Mouse (Mus musculus) heart, postnatal 10 days (tissue): Measurements from ENCODE around the gene Cdk15. TPM values are rescaled to one million over a fixed set of nuclear protein-coding genes. Genes with fewer than 3 reads are reported as not detected.

Experiments used
- DNase-seq, 2 experiments: peaks; one replicate each; pipeline ENCODE4 v3.0.0; 2021
- intact Hi-C: fragments of 180-260 bp; cut with DNase I; formaldehyde crosslinking; loops from one replicate; pipeline ENCODE4 v1.15.1; 2025
- total RNA-seq, 2 experiments: library from RNA; stranded (reverse); gene quantifications; 2 replicates each; pipeline ENCODE4 v1.2.3; 2021

Cdk15 gene
- total RNA-seq, 2 experiments from 2014 or later: 0.22 TPM; not detected in 1

DNA sequence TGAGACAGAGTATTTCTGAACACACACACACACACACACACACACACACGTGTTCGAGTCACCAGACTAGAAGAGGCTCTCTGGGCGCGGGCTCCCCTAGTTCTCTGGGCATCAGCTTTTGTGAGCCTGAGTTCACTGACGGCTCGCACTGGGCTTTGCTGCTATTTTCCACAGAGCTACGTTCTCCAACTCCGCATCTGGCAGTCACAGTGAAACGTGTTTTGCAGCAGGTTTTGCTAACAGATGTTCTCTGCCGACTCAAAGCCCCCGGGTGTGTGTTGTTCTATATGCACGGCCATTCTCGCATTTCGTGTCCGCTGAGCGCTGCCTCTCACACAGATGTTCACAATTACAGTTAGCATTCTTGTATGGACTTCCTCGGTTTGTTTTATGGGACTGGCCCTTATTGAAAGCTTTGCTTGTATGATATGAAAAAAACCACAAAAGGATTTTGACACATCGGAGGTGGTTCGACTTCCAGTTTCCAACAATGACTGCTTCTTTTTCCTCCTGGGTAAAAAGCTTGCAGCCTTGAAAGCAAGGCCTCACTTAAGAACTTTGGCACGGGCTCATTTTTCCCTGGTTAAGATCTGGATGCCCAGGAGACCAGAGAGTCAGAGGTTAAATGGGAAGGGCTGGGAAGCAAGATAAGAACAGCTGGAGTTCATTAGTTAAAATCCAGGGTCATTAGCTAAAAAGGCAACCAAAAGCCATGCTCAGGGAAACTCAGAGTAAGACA is 13.4 kb downstream of the Cdk15 start:
- DNase-seq: peak; percentile 34 to 37
- intact Hi-C loops: no loop called here

DNA sequence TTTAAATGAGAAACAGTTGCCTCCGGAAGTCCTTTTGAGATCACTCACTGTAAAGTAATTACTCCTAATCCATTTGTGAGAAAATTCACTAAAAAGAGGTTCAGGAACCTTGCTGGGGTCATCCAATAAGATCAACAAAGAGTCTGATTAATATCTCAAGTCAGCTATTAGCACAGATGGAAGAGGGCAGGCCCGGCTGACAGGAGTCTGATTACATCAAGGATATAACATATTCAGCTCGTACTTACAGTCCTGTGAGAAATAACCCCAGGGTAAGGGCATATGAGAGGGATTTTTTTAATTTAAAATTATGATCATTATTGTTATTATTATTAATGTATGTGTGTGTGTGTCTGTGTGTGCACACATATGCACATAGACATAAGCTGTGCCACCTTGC is 15.5 kb downstream of the Cdk15 start:
- no peak for DNase-seq

DNA sequence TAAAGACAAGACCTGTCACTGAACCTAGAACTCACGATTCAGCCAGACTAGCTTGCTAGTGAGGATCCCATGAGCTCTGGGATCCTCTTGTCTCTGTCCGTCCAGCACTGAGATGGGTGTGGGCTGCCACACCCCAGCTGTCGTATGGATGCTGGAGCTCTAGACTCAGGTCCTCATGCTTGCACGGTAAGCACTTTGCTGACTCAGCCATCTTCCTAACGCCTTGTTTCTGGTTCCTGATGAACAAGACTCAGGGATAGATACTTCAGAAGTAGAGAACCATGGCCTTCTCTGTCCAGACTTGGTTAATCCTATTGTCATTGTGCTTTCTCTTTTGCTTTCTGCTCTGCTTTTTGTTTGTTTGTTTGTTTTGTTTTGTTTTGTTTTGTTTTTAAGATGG is 29.2 kb downstream of the Cdk15 start:
- no peak for DNase-seq
- intact Hi-C loops: no loop called here

More for the DNA sequence above, 15.5 kb downstream of the Cdk15 start:
- intact Hi-C loops: no loop called here

DNA sequence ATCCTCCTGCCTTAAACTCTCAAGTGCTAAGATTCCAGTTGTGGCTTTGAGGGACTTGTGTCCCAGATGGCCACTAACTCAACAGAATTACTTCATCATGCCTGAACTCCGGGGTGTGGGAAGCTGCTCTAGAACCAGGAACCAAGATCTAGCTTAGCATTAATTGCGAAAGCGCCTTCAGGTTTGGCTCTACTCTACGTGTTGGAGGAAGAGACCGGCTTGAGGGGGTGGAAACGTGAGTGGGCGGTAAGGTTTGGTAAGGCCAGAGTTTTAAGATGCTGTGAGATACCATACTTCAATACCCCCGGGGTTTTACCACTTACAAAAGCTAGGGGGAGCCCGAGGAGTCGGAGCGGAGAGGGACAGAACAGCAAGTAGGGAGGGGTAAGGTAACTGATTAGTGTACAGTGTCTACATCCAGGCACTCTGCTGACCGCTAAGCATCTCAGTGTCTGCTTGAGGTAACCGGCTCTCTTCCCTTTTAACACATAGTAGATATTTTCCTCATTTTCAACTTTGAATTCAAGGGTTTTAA is 29.7 kb downstream of the Cdk15 start:
- intact Hi-C loops: no loop called here
- no peak for DNase-seq

DNA sequence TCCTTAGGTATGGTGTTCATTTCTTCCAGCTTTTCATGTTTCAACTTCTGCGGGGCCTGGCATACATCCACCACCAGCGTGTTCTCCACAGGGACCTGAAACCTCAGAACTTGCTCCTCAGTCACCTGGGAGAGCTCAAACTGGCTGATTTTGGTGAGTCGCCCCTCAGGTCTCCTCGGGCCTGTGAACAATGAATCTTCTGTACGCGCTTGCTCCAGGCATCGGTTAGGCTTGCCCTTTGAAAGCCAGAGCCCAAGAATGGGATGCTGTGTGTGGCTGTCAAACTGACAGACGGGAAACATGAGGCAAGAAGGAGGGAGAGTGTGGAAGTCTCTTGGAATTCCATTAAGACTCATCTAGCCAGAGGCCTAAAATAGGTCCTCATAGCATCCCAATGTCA is 31.0 kb downstream of the Cdk15 start:
- intact Hi-C loops: no loop called here
- no peak for DNase-seq

DNA sequence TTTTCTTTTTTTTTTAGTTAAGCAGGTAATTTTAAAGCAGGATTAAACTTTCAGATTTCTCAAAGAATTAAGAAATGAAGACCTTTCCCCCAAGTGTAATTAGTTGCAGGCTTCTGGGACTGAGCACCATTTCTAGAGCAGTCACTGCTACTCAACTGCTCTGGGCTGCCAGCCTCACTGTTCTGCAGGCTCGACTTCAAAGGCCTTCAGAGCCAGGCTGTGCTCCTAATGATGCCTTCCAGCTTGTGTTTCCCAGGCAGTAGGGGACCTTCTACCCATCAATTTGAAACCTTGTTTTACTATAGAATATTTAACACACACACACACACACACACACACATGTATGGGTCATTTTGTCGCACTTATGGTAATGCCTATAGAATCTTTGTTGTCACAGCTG is 34.9 kb downstream of the Cdk15 start:
- intact Hi-C loops: no loop called here
- no peak for DNase-seq

DNA sequence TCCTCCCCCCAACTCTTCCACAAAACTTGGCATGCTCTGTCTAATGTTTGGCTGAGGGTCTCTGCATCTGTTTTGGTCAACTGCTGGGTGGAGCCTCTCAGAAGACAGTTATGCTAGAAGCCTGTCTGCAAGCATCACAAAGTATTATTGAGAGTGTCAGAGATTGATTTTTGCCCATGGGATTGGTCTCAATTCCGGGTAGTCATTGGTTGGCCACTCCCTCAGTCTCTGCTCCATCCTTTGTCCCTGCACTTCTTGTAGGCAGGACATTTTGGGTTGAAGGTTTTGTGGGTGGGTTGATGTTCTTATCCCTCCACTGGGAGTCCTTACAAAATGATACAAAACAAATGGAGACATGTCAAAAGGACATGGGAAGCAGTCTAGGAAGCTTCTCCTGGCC is 39.1 kb downstream of the Cdk15 start:
- DNase-seq: no peak
- intact Hi-C loops: no loop called here

DNA sequence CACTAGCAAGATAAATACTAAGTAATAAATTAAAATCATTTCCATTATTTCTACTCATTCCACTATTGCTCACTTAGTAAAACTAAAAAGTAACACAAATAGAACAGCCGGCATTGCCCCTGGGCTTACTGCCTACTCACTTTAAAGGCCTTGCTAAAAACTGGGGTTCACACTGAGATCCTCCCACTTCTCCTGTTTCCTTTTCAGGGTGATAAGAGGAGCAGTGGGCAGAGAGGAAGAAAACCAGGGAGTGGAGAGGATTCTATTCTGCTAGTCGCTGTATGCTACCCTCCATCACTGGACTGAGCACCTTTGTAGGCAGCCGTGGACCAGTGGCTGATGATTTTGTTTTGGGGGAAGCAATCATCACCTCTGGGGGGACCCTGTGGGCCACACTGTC is 40.5 kb downstream of the Cdk15 start:
- intact Hi-C loops: no loop called here
- DNase-seq: no peak

DNA sequence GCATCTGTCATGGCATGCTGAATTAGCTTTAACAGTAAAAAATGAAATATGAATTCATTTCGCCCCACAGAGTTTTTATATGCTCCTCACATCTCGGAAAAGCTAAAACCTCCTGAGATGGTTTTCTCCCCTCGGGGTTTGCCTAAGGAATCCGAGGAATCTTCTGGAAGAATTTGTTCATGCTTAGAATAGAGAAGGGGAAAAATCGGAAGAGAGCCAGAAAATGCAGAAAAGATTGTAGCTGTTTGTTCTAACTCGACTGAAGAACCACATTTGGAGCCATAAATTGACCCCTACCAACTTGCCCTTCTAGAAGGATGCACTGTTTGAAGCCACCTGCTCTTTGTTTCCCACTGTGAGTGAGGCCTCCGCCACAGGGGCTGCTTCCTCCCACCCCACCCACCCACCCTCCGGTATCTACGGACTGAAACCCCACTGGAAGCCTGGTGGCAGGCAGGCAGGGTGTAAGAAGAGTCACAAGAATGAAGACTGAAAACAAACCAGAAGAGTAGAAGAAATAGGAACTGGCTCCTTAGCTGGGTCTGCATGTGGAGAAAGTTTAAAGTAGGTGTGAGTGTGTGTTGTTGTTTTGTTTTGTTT is 41.9 kb downstream of the Cdk15 start:
- intact Hi-C loops: no loop called here
- no peak for DNase-seq

DNA sequence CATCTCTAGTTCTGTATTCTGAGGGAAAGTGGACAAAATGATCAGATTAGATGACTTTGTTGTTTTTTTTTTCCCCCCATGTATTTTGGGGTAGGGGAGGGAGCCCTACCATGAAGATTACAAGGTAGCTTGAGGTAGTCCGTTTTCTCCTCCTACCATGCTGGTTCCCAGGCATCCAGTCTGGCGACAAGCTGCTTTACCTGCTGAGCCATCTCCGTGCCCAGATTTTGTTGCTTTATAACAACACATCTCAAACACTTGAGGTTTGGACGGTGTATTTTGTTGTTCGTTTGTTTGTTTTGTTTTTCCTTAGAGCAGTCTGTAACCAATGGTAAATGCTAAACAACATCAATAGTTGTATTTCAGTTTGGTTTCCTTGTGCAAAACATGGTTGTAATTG is 50.6 kb downstream of the Cdk15 start:
- no peak for DNase-seq
- intact Hi-C loops: no loop called here

DNA sequence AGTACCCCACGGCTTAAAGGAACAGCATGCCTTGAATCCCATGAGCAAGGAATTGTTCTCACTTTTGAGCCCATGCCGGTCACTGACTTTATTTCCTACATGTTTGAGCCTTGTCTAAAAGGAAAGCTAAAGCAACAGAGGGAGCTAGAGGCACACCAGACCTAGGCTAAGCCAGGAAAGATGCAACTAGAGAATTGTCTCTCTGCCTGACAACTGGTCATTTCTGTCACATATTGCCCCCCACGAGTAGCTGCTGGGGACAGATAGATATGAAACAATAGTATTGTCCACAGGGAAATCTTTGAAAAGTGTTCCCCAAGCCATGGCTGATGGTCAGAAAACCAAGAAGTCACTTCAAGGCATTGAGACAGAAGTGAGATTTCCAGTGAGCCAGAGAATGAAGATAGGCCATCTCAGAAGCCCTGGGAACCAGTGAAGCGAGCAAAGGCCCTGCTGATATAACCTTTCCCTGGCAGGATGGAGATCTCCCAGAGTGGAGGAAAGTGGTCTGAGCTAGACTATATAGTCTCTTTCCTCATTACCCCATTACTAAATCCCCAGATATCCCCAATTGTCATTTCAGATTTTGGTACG is 54.7 kb downstream of the Cdk15 start:
- intact Hi-C loops: no loop called here
- DNase-seq: no peak

DNA sequence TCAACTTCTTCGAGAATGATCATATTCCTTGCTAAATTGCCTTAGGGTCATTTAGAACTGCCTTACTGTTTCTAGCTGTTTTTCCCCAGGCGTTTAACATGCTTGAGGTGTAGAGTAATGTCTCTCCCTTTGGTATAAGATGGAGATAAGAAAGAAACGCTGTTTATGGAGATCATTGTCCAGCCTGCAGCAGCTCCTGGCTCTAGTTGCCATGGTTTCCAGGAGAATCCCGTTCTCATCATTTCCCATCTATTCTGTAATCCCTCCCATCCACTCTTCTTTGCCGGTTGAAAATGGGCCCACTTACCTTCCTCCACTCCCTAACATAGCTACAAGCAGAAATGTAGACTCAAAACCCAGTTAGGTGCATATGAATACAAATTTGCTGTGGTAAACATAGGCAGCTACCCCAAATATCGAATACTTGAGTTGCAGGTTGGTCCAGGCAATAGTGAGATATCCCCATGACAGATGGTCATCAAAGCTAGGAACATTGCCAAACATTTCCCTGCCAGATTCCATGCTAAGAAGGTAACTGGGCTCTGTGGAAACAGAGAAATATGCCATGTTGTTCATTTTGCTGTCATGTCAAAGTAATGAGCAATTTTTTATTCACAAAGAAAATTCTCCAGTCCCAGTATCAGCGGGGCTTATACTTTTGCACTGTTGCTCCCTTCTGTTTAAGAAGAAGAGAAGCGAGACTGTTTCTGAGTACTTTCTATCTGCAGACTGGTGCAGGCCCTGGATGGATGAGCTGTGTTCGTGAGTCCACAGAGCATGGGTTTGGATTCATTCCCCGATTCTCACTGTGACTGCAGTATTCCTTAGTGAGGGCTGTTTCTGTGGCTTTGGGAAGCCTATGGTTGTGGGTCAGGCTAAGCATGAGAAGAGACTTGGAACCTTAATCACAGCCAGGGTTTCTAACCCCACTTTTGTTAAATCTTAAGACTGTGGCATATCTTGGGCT is 55.8 kb downstream of the Cdk15 start:
- intact Hi-C loops: no loop called here
- no peak for DNase-seq

DNA sequence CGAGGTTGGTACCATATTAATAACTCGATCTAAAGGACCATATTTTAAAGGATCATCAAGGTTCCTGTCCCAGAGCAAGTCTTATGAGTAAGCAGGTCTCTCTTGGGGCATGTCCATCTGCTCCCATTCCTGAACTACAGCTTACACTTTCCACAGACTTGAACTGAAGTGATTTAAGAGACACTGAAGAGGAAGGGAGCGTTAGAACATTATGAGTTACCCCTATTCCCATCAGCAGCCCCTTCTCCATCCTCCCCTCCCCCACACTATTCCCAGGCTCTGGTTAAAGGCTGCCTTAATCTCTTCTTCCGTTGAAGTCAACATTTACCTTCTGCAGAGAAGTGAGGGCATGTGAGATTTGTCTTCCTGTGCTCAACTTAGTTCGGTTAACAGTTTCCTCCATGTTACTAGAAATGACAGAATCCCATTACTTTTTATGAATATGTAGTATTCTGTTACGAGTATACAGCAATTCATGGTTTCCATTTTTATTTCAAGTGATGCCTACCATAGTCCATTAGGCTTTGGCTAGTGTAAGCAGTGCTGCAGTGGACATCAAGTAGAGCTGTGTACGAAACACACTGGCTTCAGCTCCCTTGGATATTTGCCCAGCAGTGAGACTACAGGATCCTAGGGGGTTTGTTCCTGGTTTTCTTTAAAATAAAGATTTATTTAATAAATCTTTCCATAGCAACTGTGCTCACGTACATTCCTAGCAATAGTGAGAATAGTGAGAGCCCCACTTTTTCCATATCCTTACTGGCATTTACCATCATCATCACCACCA is 56.6 kb downstream of the Cdk15 start:
- intact Hi-C loops: no loop called here
- no peak for DNase-seq

DNA sequence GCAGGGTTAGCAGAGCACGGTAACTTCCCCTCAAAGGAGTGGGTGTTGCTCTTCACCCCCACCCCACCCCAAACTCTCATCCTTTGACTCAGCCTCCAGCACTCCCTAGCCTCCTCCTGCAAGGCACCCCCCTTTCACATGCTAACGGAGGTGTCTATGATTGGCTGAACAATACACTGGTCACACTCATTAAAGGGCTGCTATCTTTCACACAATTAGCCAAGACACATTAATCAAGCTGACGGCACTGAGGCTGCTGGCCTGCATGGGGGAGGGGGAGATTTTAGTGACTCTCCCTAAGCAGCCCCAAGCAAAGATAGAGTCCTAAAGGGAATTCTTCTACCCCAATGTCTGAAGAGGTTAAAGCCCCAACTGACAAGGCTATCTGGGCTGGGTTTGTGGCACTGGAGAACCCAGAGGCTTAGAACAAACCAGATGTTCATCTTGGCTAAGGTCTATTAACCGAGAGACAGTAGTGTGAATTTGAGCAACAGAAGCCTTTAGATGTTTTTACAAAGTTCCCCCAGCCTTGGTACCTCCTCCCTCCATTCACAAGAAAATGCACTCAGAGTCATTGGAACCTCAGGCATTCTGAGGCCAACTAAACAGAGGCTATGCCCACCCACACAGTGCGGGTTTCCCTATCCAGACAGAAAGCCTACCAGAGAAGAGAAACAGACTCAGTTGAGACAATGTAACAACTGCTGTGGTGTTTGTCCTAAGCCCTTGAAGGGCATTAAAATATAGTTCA is 58.5 kb downstream of the Cdk15 start:
- intact Hi-C loops: loop anchor here (5.0 kb wide), 1 partner anchor 167 kb away; the partner anchor contains the start of gene Fzd7
- no peak for DNase-seq

DNA sequence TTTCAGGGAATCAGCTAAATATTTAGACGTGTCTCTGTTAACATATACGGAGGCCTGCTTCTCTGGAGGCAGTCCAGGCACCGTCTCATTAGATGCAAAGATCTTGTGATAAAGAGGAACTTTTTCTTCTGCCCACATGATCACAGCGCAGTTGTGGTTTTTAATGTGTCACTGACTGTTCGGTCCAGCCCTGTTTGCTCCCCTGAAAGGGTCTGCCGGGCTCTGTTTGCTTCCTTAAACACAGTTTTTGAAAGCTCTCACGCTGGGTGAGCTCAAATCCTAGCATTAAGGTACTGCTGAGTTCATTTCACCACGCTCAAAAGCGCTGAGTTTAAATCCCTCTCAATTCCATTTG is 59.3 kb downstream of the Cdk15 start:
- intact Hi-C loops: loop anchor here (1.0 to 5.0 kb wide), 3 partner anchors 166 to 307 kb away; partner anchors contain the start of gene Fzd7
- DNase-seq: peak in 1 of 2 experiments; percentile 22

DNA sequence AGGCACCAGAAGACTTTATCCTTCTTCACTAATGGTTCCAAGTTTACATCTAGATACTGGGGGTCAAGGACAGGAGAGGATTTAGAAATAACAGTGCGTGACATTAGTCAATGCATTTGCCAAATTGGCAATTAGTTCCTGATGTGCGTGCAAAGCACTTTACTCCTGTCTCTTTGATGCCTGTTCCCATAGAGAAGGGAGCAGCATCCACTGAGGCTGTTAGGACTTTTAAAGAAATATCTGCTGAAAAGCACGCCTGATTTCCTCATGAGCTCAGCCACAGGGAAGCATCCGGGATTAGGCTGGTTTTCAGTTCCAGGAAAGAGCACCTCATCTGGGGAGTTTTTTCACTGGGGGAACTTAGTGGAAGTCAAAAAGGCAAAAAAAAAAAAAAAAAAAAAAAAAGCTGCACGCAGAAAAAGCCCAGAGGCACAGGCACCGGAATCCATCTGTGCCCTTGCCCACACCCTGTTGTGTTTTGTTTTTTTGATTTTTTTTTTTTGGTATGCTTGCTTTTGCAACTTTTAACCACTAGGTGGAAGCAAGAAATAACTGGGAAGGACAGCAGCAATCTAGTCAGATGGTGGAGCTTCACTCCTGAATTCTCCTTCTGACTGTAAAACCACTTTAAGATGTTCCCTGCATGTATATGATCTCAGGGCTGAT is 59.8 kb downstream of the Cdk15 start:
- peak in 1 of 2 experiments; percentile 47 for DNase-seq
- intact Hi-C loops: loop anchor here (1.0 to 5.0 kb wide), 3 partner anchors 166 to 307 kb away; partner anchors contain the start of gene Fzd7

DNA sequence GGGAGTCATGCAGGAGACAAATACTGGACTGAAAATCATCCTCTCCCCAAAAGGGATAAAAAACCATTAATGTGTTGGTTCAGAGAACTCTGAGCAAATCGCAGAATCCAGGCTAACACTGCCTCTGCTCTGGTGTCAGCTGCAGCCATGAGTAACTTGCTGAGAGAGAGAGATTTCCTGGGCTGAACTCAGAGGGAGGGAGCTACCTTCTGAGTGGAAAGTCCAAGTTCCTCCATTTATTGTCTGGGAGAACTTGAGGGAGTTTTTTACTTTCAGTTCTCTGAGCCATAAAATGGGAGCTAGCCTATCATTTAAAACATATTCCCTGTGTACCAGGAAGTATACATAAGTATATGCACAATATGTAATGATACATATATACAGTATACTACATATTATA is 60.7 kb downstream of the Cdk15 start:
- intact Hi-C loops: loop anchor here (5.0 kb wide), 1 partner anchor 165 kb away; the partner anchor contains the start of gene Fzd7

DNA sequence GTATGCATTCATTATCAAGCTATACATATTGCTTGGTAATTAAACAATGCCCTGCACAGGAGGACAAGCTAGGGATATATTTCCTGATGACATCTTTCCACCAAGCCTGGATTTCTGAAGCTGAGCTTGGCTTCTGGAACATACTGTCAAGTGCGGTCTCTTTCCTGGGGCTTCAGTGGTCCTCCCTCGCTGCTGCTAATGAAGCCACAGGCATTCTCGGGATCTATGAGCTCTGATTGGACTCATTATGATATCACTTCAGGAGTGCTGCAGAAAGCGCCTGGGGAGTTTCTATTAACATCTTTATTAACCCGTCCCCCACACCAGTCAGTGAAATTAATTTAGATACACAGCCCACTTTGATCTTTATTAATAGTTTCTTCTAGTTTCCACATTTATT is 62.2 kb downstream of the Cdk15 start:
- no peak for DNase-seq
- intact Hi-C loops: loop anchor here (5.0 kb wide), 1 partner anchor 163 kb away; the partner anchor contains the start of gene Fzd7

More for the DNA sequence above, 60.7 kb downstream of the Cdk15 start:
- DNase-seq: no peak
